Mouse (Mus musculus) testis, adult 2 months (tissue): ENCODE data around the gene Fam131c.

Experiments
- CTCF ChIP-seq: fragments of 200-500 bp; IDR thresholded peaks from 2 replicates; pipeline ENCODE4 v1.5.1; 2012; ENCODE audit warnings: low read depth, mild to moderate bottlenecking, inconsistent platforms, low read length, moderate library complexity; ENCODE audit not compliant: control insufficient read depth, insufficient read depth, insufficient replicate concordance
- POLR2A ChIP-seq: fragments of 200-500 bp; IDR thresholded peaks from 2 replicates; pipeline ENCODE4 v1.6.1; 2012; ENCODE audit warnings: low read depth, mild to moderate bottlenecking, inconsistent platforms, low read length, moderate library complexity; ENCODE audit not compliant: control insufficient read depth

DNA sequence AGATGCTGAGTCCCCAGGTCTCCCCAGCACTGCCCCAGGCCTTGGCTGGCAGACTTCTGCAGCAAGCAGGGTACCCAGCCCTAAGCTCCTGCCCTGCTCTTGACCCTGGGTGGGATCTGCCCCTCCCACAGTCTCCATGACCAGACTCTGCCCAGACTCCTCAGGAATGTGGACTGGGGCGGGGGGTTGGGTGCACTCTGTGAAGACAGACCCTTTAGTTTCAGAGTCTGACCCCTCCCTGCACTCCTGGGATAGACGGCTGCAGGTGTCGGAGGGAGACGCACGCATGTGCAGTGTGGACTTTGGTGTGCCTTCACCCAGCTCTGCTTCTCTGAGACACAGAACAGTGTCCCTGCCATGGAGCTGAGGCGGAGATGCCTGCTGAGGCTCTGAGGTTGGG, 30.0 kb upstream of the Fam131c start:
- no peak for TF ChIP-seq CTCF
- no peak for TF ChIP-seq POLR2A
